Mouse (Mus musculus) heart, adult 2 months (tissue): ENCODE measurements at regions not wholly inside any gene's neighbourhood (a gene's known extent, or its start where the extent isn't known, plus 50 kb on each side); places are given as distances from the start of the nearest gene placed in this dataset.

Source experiments
- CTCF ChIP-seq: fragments of 200-600 bp; IDR thresholded peaks from 2 replicates; pipeline ENCODE4 v1.8.1; 2022; ENCODE audit warnings: antibody characterized with exemption, mild to moderate bottlenecking, moderate library complexity
- EP300 ChIP-seq: fragments of 200-500 bp; IDR thresholded peaks from 2 replicates; pipeline ENCODE4 v1.6.1; 2011; ENCODE audit warnings: low read depth, low read length, control low read depth; ENCODE audit not compliant: insufficient read depth
- POLR2A ChIP-seq: fragments of 200-500 bp; IDR thresholded peaks from 2 replicates; pipeline ENCODE4 v1.6.1; 2011; ENCODE audit warnings: mild to moderate bottlenecking, low read depth, low read length, control low read depth; ENCODE audit not compliant: insufficient read depth

- TF ChIP-seq CTCF (no peak), POLR2A (no peak), EP300 (no peak)
Observed at GRCm38 (mm10) chr13:107199875-107200274, 177.9 kb upstream of the Kif2a start.
